Mouse (Mus musculus) liver, adult 2 months (tissue): ENCODE data around the gene Slc39a1. TPM values are rescaled to one million over a fixed set of nuclear protein-coding genes. Genes with fewer than 3 reads are reported as not detected.
A peak's percentile ranks its signal among the peaks of the same experiment; 100 is the strongest.

Source experiments
- DNase-seq: peaks from one replicate; pipeline ENCODE4 v3.0.0-alpha.2; 2011; ENCODE audit warnings: low read depth, low spot score; ENCODE audit errors: extremely low read depth
- H3K27ac ChIP-seq: fragments of 200-500 bp; replicated peaks from 2 replicates; pipeline ENCODE4 v1.5.1; 2012; ENCODE audit warnings: low read depth, mild to moderate bottlenecking, control low read depth, inconsistent platforms, low read length; ENCODE audit not compliant: insufficient read depth
- H3K27me3 ChIP-seq: fragments of 200-500 bp; 2 replicates; pipeline ENCODE4 v1.6.1; 2012; ENCODE audit warnings: mild to moderate bottlenecking, moderate library complexity, low read length, inconsistent platforms; ENCODE audit not compliant: control insufficient read depth, insufficient read depth
- H3K36me3 ChIP-seq: fragments of 200-500 bp; 2 replicates; pipeline ENCODE4 v1.6.1; 2012; ENCODE audit warnings: low read length, inconsistent platforms; ENCODE audit not compliant: control insufficient read depth, insufficient read depth
- H3K4me1 ChIP-seq: fragments of 200-500 bp; 2 replicates; pipeline ENCODE4 v1.6.1; 2011; ENCODE audit warnings: low read length; ENCODE audit not compliant: control insufficient read depth, insufficient read depth
- H3K4me3 ChIP-seq: fragments of 200-500 bp; 2 replicates; pipeline ENCODE4 v1.5.1; 2011; ENCODE audit warnings: low read depth, mild to moderate bottlenecking, control low read depth, low read length, moderate library complexity; ENCODE audit not compliant: insufficient read depth
- H3K79me2 ChIP-seq: fragments of 200-500 bp; 2 replicates; pipeline ENCODE4 v1.6.1; 2012; ENCODE audit warnings: inconsistent platforms, mild to moderate bottlenecking, low read length, moderate library complexity; ENCODE audit not compliant: control insufficient read depth, insufficient read depth
- H3K9ac ChIP-seq: fragments of 200-500 bp; 2 replicates; pipeline ENCODE4 v1.6.1; 2012; ENCODE audit warnings: low read depth, mild to moderate bottlenecking, control low read depth, inconsistent platforms, low read length
- CTCF ChIP-seq: fragments of 200-500 bp; IDR thresholded peaks from 2 replicates; pipeline ENCODE4 v1.5.1; 2011; ENCODE audit warnings: low read depth, low read length, control low read depth
- POLR2A ChIP-seq: fragments of 200-500 bp; IDR thresholded peaks from 2 replicates; pipeline ENCODE4 v1.6.1; 2011; ENCODE audit warnings: low read length, control low read depth; ENCODE audit not compliant: insufficient read depth; ENCODE audit errors: extremely low read depth
- WGBS: fragments of 180-500 bp; shearing (Covaris S2); methylation state at CpG from one replicate; pipeline ENCODE4 v1.1.7; 2018; 5-methylcytosine and 5-hydroxymethylcytosine counted together
- polyA plus RNA-seq: library from polyadenylated mRNA; depleted of rRNA; stranded (reverse); fragments of >200 nt; gene quantifications from 2 replicates; pipeline ENCODE4 v1.2.3, GENCODE M21; 2012; rRNA removed
- total RNA-seq: library from RNA; depleted of rRNA; stranded (reverse); fragments of >200 nt; gene quantifications from 2 replicates; pipeline ENCODE4 v1.2.3, GENCODE M21; 2014; rRNA removed

Gene Slc39a1
- total and polyA plus RNA-seq, 2 experiments: 59.3 to 68.0 TPM

DNA sequence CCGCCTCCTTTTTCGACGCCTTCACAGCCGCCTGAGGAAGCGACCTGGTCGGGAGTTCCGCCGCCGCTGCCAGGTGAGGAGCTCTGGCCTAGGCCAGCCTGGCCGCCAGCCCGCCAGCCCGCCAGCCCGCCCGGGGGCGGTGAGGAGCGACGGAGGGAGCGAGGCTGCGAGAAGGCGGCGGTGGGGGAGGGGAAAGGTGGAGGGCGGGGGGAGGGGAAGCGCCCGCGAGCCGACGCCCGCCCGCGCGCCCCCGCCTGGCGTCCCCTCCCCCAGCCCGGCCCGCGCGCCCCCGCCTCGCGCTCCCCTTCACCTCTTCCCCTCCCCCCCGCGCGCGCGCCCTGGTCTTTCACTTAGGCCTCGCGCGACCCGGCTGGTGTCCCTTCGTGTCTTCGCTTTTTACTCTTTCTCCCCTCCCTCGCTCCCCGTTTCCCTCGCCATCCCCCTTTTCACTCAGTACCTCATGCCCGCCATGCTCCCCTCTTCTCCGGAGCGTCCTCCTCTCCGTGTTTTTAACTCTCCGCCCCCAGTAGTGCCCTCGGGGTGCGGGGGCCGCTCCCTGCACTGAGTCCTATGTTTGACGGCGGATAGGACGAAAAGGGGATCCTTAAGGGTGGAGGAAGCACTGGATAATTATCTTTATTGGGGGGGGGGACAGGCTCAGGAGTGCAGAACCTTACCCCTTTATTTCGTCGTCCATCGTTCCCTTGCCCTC lies 45.5 kb downstream of the Slc39a1 start:
- WGBS: 1% methylated on average over 41 of the region's 68 CpGs
- no peaks in the 10 kb centered on the region for H3K27me3 ChIP-seq
- TF ChIP-seq CTCF (no peak), POLR2A (no peak)
- no peaks in the 10 kb centered on the region for H3K36me3 ChIP-seq
- peaks cover 31% of the 10 kb centered on the region for H3K79me2 ChIP-seq
- H3K4me1 ChIP-seq: peaks cover 16% of the 10 kb centered on the region
- peak overlapping the region; percentile 89 for H3K27ac ChIP-seq
- no peak for DNase-seq
- H3K9ac ChIP-seq: peak overlapping the region; percentile 98
- H3K4me3 ChIP-seq: peak overlapping the region; percentile 95

DNA sequence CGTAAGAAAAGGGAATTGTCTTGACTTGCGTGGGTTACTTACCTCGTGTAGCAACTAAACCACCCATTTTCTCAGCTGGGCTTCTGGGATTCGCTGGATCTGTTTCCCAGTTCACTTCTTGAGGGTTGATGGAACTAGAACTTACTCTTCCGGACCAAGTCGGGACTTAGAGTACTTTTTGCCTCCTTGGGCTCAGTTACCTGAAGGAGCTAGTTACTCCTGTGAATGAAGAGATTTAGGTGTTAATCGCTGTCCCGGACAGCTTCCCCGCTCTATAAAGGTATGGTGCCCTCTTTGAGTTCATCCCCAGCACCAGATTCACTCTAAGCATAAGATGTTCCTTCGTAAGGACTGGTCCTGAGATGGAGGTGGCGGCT lies 46.1 kb downstream of the Slc39a1 start:
- Histone ChIP-seq H3K79me2 (peaks cover 31% of the 10 kb centered on the region), H3K27ac (peak overlapping the region; percentile 60), H3K27me3 (no peaks in the 10 kb centered on the region), H3K4me3 (peak overlapping the region; percentile 95), H3K4me1 (peaks cover 16% of the 10 kb centered on the region), H3K36me3 (no peaks in the 10 kb centered on the region), H3K9ac (peak overlapping the region; percentile 98)
- DNase-seq: no peak
- TF ChIP-seq CTCF: no peak
- no peak for TF ChIP-seq POLR2A
- WGBS: 9% methylated on average over 11 of the region's 11 CpGs

DNA sequence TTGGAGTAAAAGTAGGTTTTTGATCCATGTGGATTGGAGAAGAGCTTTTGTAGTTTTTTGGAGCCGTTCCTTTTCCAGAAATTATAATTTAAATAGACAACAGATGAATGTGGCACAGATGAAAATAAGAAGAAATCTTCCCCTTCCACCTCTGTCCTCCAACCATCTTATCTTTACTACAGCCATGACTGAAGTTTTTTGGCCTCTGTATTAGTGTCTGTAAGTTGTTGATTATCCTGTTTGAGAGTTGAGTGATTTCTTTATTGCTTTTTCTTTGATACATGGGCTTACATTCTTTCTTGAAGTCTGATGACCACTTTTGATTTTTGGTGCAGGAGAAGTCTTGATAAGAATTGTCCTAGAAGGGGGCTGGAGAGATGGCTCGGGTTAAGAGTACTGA lies 46.7 kb downstream of the Slc39a1 start:
- no peak overlapping the region for H3K4me3 ChIP-seq
- H3K27ac ChIP-seq: no peak overlapping the region
- DNase-seq: no peak
- peaks cover 16% of the 10 kb centered on the region for H3K4me1 ChIP-seq
- no peak for TF ChIP-seq CTCF
- TF ChIP-seq POLR2A: no peak
- H3K27me3 ChIP-seq: no peaks in the 10 kb centered on the region
- no peak overlapping the region for H3K9ac ChIP-seq
- peaks cover 32% of the 10 kb centered on the region for H3K79me2 ChIP-seq
- H3K36me3 ChIP-seq: no peaks in the 10 kb centered on the region
- WGBS: 60% methylated on average over 2 of the region's 2 CpGs

Other genes starting within 250 kb of the Slc39a1 start
- 82.1 and 86.1 TPM in 2 replicates for gene Hax1, start 249.4 kb upstream of the Slc39a1 start, total RNA-seq
- gene Hax1, start 249.4 kb upstream of the Slc39a1 start, polyA plus RNA-seq: 68.6 and 70.2 TPM in 2 replicates
- 64.7 and 67.9 TPM in 2 replicates for gene 4933434E20Rik, start 196.5 kb upstream of the Slc39a1 start, total RNA-seq
- 23.4 and 24.2 TPM in 2 replicates for gene 4933434E20Rik, start 196.5 kb upstream of the Slc39a1 start, polyA plus RNA-seq
- gene Ubap2l, start 195.5 kb upstream of the Slc39a1 start, total RNA-seq: 32.6 and 36.5 TPM in 2 replicates
- gene Ubap2l, start 195.5 kb upstream of the Slc39a1 start, polyA plus RNA-seq: 37.7 and 46.3 TPM in 2 replicates
- gene Tpm3, start 175.5 kb upstream of the Slc39a1 start, total RNA-seq: 53.4 and 56.2 TPM in 2 replicates
- 36.4 and 43.0 TPM in 2 replicates for gene Tpm3, start 175.5 kb upstream of the Slc39a1 start, polyA plus RNA-seq
- 0.07 and 0.09 TPM in 2 replicates for gene Nup210l, start 144.0 kb upstream of the Slc39a1 start, total RNA-seq
- gene Nup210l, start 144.0 kb upstream of the Slc39a1 start, polyA plus RNA-seq: 0.01 and 0.02 TPM in 2 replicates
- 904 and 942 TPM in 2 replicates for gene Rps27, start 34.5 kb upstream of the Slc39a1 start, total RNA-seq
- 220 and 226 TPM in 2 replicates for gene Rps27, start 34.5 kb upstream of the Slc39a1 start, polyA plus RNA-seq
- gene Rab13, start 34.5 kb upstream of the Slc39a1 start, total RNA-seq: 4.8 and 5.2 TPM in 2 replicates
- gene Rab13, start 34.5 kb upstream of the Slc39a1 start, polyA plus RNA-seq: 3.0 and 3.4 TPM in 2 replicates
- gene Jtb, start 16.6 kb upstream of the Slc39a1 start, total RNA-seq: 44.9 and 57.5 TPM in 2 replicates
- 73.7 and 77.0 TPM in 2 replicates for gene Jtb, start 16.6 kb upstream of the Slc39a1 start, polyA plus RNA-seq
- gene Creb3l4, start 4.7 kb upstream of the Slc39a1 start, total RNA-seq: 0.09 and 0.13 TPM in 2 replicates
- 0.12 and 0.16 TPM in 2 replicates for gene Creb3l4, start 4.7 kb upstream of the Slc39a1 start, polyA plus RNA-seq
- gene Crtc2, start 6.0 kb downstream of the Slc39a1 start, total RNA-seq: 6.8 and 10.8 TPM in 2 replicates
- 33.8 and 34.4 TPM in 2 replicates for gene Crtc2, start 6.0 kb downstream of the Slc39a1 start, polyA plus RNA-seq
- 2.2 and 2.8 TPM in 2 replicates for gene Dennd4b, start 17.0 kb downstream of the Slc39a1 start, total RNA-seq
- gene Dennd4b, start 17.0 kb downstream of the Slc39a1 start, polyA plus RNA-seq: 4.7 and 9.2 TPM in 2 replicates
- gene Gatad2b, start 45.0 kb downstream of the Slc39a1 start, total RNA-seq: 6.3 and 7.7 TPM in 2 replicates
- 6.6 and 7.1 TPM in 2 replicates for gene Gatad2b, start 45.0 kb downstream of the Slc39a1 start, polyA plus RNA-seq
- 0.37 and 1.1 TPM in 2 replicates for gene Slc27a3, start 141.8 kb downstream of the Slc39a1 start, total RNA-seq
- gene Slc27a3, start 141.8 kb downstream of the Slc39a1 start, polyA plus RNA-seq: 1.00 and 2.3 TPM in 2 replicates
- 8.9 and 11.3 TPM in 2 replicates for gene Ints3, start 185.4 kb downstream of the Slc39a1 start, total RNA-seq
- gene Ints3, start 185.4 kb downstream of the Slc39a1 start, polyA plus RNA-seq: 11.4 and 12.4 TPM in 2 replicates
- 5.6 and 8.3 TPM in 2 replicates for gene Npr1, start 217.7 kb downstream of the Slc39a1 start, total RNA-seq
- gene Npr1, start 217.7 kb downstream of the Slc39a1 start, polyA plus RNA-seq: 10.2 and 13.2 TPM in 2 replicates
- 13.2 and 16.0 TPM in 2 replicates for gene Ilf2, start 228.0 kb downstream of the Slc39a1 start, total RNA-seq
- gene Ilf2, start 228.0 kb downstream of the Slc39a1 start, polyA plus RNA-seq: 6.5 and 6.9 TPM in 2 replicates
- gene Snapin, start 242.9 kb downstream of the Slc39a1 start, total RNA-seq: 12.8 and 18.5 TPM in 2 replicates
- 10.4 and 10.6 TPM in 2 replicates for gene Snapin, start 242.9 kb downstream of the Slc39a1 start, polyA plus RNA-seq